Mouse (Mus musculus) lung, embryonic 16.5 days (tissue): ENCODE results near the gene Mgat4a. TPM values are rescaled to one million over a fixed set of nuclear protein-coding genes. Genes with fewer than 3 reads are reported as not detected.

Experiments used
- ATAC-seq: fragments of 200-750 bp; cut with Nextera tagmentation; 2 replicates; pipeline ENCODE4 v1.8.0; 2017; ENCODE audit warnings: low read depth, mild to moderate bottlenecking, moderate library complexity
- H3K27ac ChIP-seq: fragments of 300-500 bp; sonication (generic); 2 replicates; pipeline ENCODE4 v1.5.1; 2014; ENCODE audit warnings: mild to moderate bottlenecking, control low read depth, low read length
- H3K27me3 ChIP-seq: fragments of 300-500 bp; sonication (generic); 2 replicates; pipeline ENCODE4 v1.6.1; 2014; ENCODE audit warnings: low read depth, low read length, mixed read lengths; ENCODE audit not compliant: control insufficient read depth, insufficient read depth
- H3K36me3 ChIP-seq: fragments of 300-500 bp; sonication (generic); 2 replicates; pipeline ENCODE4 v1.6.1; 2014; ENCODE audit warnings: low read length; ENCODE audit not compliant: control insufficient read depth, insufficient read depth
- H3K4me1 ChIP-seq: fragments of 300-500 bp; sonication (generic); replicated peaks from 2 replicates; pipeline ENCODE4 v1.6.1; 2014; ENCODE audit warnings: low read length, mixed read lengths; ENCODE audit not compliant: control insufficient read depth, insufficient read depth
- H3K4me2 ChIP-seq: fragments of 300-500 bp; sonication (generic); 2 replicates; pipeline ENCODE4 v1.6.1; 2014; ENCODE audit warnings: low read depth, low read length, control low read depth
- H3K4me3 ChIP-seq: fragments of 300-500 bp; sonication (generic); 2 replicates; pipeline ENCODE4 v1.5.1; 2014; ENCODE audit warnings: mild to moderate bottlenecking, low read length, control low read depth
- H3K9ac ChIP-seq: fragments of 300-500 bp; sonication (generic); 2 replicates; pipeline ENCODE4 v1.6.1; 2014; ENCODE audit warnings: low read length, control low read depth
- H3K9me3 ChIP-seq: fragments of 300-500 bp; sonication (generic); 2 replicates; pipeline ENCODE4 v1.6.1; 2016; ENCODE audit warnings: low read length; ENCODE audit not compliant: control insufficient read depth
- WGBS: fragments of 180-500 bp; shearing (Covaris S2); extraction: QIAGEN DNeasy Blood & Tissue Kit; methylation state at CpG from one replicate; pipeline ENCODE4 v1.1.7; 2014; 5-methylcytosine and 5-hydroxymethylcytosine counted together
- polyA plus RNA-seq: library from polyadenylated mRNA; unstranded; fragments of >200 nt; fragmentation: Nextera tagmentation; extraction: Ambion mirVana; gene quantifications from 2 replicates; pipeline ENCODE4 v1.2.1, GENCODE M21; 2015

Mgat4a gene
- polyA plus RNA-seq, 1 experiment from 2014 or later = 6.5 TPM

DNA sequence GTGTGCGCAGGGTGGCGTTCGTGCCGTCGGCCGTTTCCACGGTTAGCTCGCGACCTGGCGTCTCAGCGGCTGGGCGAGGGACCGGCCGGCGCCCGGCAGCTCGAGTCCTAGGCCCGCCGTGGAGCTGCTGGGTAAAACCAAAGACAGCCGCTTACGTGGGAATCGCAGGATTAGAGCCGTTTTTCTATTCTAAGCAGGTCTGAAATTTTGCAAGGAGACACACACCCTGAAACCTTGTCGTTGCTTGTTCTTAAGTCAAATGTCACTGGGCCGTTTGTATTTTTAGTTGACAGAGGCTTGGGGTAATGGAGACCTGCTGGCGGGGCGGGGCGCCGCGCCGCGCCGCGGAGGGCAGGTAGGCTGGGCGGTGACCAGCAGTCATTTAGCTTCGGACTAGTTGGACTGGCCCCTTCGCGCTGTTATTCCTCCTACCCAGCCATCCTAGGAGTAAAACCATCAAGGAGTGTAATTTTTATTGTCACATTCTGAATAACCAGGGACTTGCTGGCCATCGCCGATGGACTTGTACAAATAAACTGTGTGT lies 110.4 kb downstream of the Mgat4a start:
- WGBS = under 1% methylated on average over 40 of the region's 40 CpGs
- H3K27me3 ChIP-seq = no peaks in the 10 kb centered on the region
- peak overlapping the region; percentile 93 for H3K9ac ChIP-seq
- H3K4me3 ChIP-seq = peak overlapping the region; percentile 93
- peak overlapping the region; percentile 70 for H3K4me2 ChIP-seq
- no peaks in the 10 kb centered on the region for H3K9me3 ChIP-seq
- ATAC-seq = peak; percentile 48; the same call in 1 of the 2 replicates
- H3K27ac ChIP-seq = peak overlapping the region; percentile 70
- peaks cover 26% of the 10 kb centered on the region for H3K36me3 ChIP-seq
- peaks cover 19% of the 10 kb centered on the region for H3K4me1 ChIP-seq

DNA sequence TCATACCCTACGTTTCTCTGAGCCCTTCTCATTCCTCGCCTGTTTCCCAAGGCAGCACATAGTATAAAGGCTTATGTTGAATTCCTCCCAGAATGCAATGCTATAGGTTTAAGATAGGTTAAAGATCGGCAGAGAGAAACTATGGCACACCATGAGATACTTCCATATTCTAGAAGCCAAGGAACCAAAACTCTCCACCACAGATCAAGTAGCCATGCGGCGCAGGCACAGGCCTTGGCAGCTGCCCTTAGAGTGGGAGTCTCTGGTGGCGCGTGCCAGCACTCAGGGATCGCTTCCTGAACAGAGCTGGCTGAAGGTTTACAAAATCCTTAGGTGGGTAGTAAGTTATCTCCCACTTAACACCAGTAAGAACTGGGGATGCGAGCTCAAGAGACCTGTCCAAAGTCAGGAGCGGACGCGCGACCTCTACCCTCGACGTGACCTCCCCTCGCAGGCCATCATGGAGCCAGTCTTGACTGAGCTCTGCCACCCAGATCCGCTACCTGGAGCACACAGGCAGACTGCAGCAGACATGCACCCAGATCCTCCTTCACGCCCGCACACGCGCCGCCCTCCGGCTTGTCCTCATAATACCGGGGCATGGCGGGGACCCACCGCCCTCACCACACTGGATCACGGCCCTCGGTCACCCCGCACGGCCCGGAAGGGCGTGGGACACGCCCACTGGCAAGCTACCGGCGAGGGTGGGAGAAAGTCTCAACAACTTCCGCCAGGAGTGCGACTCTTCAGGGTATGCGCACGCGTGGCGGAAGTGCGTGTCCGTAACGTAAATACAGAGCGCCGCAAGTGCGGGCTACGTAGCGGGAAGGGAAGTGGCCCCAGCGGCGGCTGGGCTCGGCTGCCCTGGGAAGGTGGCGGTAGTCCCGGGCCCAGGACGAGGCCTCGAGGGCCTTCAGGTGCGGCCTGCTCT lies 111.2 kb downstream of the Mgat4a start, which contains the start of the genes Coa5 and Unc50:
Gene Coa5 (minus strand): TSS at position 738 of the 931 bp plus-strand sequence.
Gene Unc50 (plus strand): TSS at position 774 of the 931 bp plus-strand sequence.
- Histone ChIP-seq H3K36me3 (peaks cover 26% of the 10 kb centered on the region), H3K9me3 (no peaks in the 10 kb centered on the region), H3K27ac (peak within 1 kb of the TSS; percentile 70), H3K4me3 (peak within 1 kb of the TSS; percentile 93), H3K4me2 (peak within 1 kb of the TSS; percentile 94), H3K27me3 (no peaks in the 10 kb centered on the region), H3K9ac (peak within 1 kb of the TSS; percentile 93), H3K4me1 (peaks cover 19% of the 10 kb centered on the region)
- WGBS = under 1% methylated on average over 57 of the region's 57 CpGs
- peak; percentile 99 for ATAC-seq

DNA sequence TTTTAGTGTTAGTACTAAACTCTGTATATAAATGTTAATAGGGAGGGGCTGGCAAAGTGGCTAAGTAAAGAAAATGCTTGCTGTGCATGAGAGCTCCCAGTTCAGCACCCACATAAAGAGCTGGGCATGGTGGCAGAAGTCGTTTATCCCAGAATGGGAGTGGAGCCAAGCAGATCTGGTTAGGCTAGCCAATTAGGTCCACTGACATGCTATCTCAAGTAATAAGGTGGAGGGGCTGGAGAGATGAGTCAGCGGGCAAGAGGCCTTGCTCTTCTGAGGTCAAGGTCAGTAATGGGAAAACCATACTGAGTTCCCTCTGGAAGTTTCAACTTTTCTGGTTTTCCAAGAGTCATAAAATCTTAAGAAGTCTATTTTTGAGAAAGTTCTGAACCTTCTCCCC lies 111.9 kb downstream of the Mgat4a start:
- peaks cover 29% of the 10 kb centered on the region for H3K36me3 ChIP-seq
- 65% methylated on average over 2 of the region's 2 CpGs for WGBS

DNA sequence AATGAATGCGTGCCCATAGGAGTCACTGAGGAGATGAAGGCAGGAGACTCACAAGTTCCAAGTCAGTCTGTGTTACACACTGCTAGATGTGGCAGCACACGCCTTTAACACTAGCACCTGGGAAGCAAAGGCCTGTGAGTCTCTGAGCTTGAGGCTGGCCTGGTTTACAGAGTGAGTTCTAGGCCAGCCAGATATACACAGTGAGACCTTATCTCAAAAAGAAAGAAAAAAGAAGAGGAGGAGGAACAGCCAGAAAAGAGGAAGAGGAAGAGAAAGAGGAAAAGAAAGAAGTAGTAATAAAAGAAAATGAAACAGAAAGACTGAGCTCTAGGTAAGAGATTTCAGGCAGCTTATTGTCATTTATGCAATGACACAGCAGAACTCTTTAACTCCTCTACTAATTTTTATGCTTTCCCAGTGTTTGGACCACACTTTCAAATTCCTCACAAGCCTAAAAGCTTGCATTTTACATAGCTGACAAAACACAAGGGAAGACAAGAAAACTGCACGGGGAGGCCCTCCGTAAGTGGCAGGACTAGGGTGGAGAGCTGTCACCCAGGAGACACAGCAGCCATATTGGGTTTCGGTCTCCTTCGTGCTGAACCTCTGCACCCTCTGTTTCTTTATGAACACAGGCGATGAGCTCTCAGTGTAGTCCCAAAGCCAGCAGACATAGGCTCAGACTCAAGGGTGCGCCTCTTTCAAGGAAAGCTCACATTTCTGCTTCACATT lies 113.5 kb downstream of the Mgat4a start:
- H3K36me3 ChIP-seq = peaks cover 16% of the 10 kb centered on the region
- no peak overlapping the region for H3K27ac ChIP-seq
- H3K4me2 ChIP-seq = no peak overlapping the region
- H3K9me3 ChIP-seq = no peaks in the 10 kb centered on the region; the same call in 1 of the 2 replicates
- no peaks in the 10 kb centered on the region for H3K27me3 ChIP-seq
- no peak for ATAC-seq
- H3K9ac ChIP-seq = no peak overlapping the region
- no peak overlapping the region for H3K4me3 ChIP-seq
- WGBS = 93% methylated on average over 8 of the region's 8 CpGs
- H3K4me1 ChIP-seq = peaks cover 19% of the 10 kb centered on the region

More for the DNA sequence above, 111.9 kb downstream of the Mgat4a start:
- ATAC-seq = no peak
- Histone ChIP-seq H3K9ac (peak overlapping the region; percentile 77), H3K9me3 (no peaks in the 10 kb centered on the region; the same call in 1 of the 2 replicates), H3K4me2 (peak overlapping the region; percentile 94), H3K27ac (no peak overlapping the region), H3K4me1 (peaks cover 19% of the 10 kb centered on the region), H3K4me3 (peak overlapping the region; percentile 93), H3K27me3 (no peaks in the 10 kb centered on the region)

DNA sequence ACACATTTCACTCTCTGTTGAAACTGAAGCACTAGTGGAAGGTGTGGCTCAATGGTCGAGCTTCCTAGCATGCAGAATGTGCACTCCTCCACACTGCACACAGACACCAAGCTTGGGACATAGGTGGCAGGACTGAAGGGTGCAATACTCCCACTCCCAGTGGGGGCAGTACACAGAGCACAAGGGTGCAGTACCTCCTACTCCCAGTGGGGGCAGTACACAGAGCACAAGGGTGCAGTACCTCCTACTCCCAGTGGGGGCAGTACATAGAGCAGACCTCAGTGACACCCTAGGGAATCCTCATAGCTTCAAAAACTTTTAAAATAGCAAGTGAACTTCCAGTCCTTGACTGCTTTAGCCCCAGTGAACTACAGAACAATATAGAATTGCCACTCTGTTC lies 121.4 kb downstream of the Mgat4a start:
- Histone ChIP-seq H3K27me3 (no peaks in the 10 kb centered on the region), H3K36me3 (peaks cover 24% of the 10 kb centered on the region), H3K4me1 (no peaks in the 10 kb centered on the region), H3K4me3 (no peak overlapping the region), H3K27ac (no peak overlapping the region), H3K9ac (no peak overlapping the region), H3K4me2 (no peak overlapping the region), H3K9me3 (no peaks in the 10 kb centered on the region; the same call in 1 of the 2 replicates)
- ATAC-seq = no peak
- WGBS = 79% methylated on average over 1 of the region's 1 CpGs

DNA sequence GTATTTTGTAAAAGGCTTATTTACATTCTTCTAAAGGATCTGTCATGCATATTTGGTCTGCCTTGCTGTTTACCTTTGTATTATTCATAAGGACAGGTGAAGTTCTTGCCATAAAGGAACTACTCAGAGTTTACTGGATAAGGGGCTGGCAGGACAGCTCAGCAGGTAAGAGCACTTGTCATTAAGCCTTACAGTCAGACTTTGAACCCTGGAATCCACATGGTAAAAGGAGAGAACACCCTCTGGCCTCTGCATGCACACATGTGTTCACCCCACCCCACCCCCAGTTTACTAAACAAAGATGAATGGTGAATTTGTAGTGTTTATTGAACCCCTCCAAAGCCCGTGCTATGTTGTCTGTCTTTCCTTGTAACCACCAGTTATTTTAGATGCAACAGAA lies 125.4 kb downstream of the Mgat4a start:
- no peaks in the 10 kb centered on the region for H3K4me1 ChIP-seq
- H3K4me2 ChIP-seq = no peak overlapping the region
- no peaks in the 10 kb centered on the region for H3K27me3 ChIP-seq
- WGBS = 87% methylated on average over 1 of the region's 1 CpGs
- no peak overlapping the region for H3K9ac ChIP-seq
- ATAC-seq = no peak
- no peak overlapping the region for H3K27ac ChIP-seq
- H3K36me3 ChIP-seq = peaks cover 19% of the 10 kb centered on the region
- H3K9me3 ChIP-seq = no peaks in the 10 kb centered on the region
- no peak overlapping the region for H3K4me3 ChIP-seq

DNA sequence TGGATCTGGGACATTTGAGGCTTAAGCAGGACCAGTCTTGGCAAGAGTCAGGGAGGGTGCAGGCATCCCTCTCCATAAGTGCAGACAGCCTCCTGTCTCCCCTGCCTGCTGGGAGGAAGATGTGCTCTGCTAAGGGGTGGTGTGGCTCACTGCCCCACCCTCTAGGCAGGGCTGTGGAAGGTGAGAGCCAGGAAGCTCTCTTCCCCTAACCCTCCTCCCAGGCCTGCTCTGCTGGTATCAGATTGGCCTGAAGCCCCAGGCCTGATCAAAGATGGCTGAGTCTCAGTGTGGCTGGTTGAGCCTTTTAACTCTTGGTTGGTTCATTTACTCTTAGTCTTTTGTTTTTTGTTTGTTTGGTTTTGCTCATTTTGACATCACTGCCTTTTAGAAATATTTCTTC lies 131.2 kb downstream of the Mgat4a start:
- no peaks in the 10 kb centered on the region for H3K27me3 ChIP-seq

DNA sequence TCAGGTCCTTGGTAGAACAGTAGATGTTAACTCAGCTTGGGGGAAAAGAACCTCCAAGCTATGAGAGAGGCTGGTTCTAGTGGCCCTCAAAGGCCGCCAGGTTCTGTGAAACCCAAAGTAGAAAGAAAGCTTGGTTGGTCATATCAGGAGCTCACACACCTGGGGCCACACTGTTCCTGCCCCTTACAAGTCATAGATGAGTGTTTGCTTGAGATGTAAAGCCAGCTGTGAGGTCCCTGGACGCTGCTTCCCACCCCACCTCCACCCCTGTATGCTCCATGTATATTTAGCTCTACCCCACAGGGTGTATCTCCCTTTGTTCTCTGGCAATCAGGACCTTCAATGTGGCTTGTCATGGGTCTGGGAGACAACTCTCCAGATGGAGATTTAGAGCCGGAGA lies 132.1 kb downstream of the Mgat4a start:
- no peaks in the 10 kb centered on the region for H3K4me1 ChIP-seq
- WGBS = 57% methylated on average over 3 of the region's 3 CpGs
- H3K4me3 ChIP-seq = no peak overlapping the region
- no peak overlapping the region for H3K4me2 ChIP-seq
- H3K36me3 ChIP-seq = no peaks in the 10 kb centered on the region
- H3K27me3 ChIP-seq = no peaks in the 10 kb centered on the region
- no peaks in the 10 kb centered on the region for H3K9me3 ChIP-seq
- no peak overlapping the region for H3K27ac ChIP-seq
- no peak for ATAC-seq
- H3K9ac ChIP-seq = no peak overlapping the region

More for the DNA sequence above, 131.2 kb downstream of the Mgat4a start:
- ATAC-seq = no peak
- Histone ChIP-seq H3K4me3 (no peak overlapping the region), H3K27ac (no peak overlapping the region), H3K9ac (no peak overlapping the region), H3K4me1 (no peaks in the 10 kb centered on the region), H3K9me3 (no peaks in the 10 kb centered on the region), H3K36me3 (no peaks in the 10 kb centered on the region), H3K4me2 (no peak overlapping the region)

DNA sequence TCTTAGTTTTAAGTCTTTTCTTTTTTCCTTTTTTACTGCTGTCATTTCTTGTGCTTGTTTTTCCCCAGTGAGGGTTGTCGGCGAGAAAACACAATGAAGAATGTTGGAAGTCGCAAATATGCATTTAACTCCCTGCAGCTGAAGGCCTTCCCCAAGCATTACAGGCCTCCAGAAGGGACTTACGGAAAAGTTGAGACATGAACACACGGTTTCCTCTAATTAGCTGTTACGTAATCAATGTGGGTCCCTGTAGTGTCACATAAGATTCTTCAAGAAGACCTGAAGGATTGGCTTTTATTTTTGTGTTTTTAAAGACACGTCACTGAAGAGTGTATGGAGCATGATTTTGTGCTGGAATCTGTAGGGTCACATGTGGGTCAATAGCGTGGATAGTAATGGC lies 132.8 kb downstream of the Mgat4a start:
- no peak overlapping the region for H3K4me2 ChIP-seq
- H3K4me3 ChIP-seq = no peak overlapping the region
- no peak overlapping the region for H3K9ac ChIP-seq
- no peaks in the 10 kb centered on the region for H3K4me1 ChIP-seq
- no peaks in the 10 kb centered on the region for H3K9me3 ChIP-seq
- ATAC-seq = no peak
- no peaks in the 10 kb centered on the region for H3K36me3 ChIP-seq
- no peak overlapping the region for H3K27ac ChIP-seq
- 70% methylated on average over 8 of the region's 8 CpGs for WGBS
- H3K27me3 ChIP-seq = no peaks in the 10 kb centered on the region
